Comparison of ENCODE assay signal across 14 mouse cellular contexts in the genomic region with DNA sequence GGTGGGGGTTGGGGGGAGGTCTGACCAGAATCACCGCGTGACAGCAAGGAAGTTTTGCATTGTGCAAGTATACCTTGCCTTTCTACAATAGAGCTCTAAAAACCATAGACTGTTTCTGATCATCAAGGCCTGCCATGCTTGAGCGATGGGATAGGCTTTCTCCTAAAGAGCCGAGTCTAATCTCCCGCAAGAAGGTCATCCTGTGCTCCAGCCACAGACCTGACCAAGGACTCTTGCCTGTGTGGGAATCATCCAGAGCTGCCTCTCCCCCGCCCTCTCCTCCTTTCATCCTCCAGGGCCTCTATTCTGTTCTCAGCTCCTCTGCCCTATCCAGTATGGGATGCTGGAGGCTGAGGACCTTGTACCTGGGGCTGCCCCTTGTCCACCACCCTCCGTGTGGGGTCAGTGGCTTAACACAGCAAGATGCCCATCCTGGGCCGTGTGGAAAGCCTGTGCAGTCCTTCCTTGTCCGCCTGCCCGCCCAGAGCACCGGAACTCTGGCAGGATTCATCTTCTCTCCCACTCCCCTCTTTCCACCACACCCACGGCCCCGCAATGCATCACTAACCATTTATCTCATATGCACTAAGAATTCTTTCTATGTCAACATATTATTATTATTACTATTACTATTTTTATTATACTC. TPM values are rescaled to one million over a fixed set of nuclear protein-coding genes. Genes with fewer than 3 reads are reported as not detected.
A peak's percentile ranks its signal among the peaks of the same experiment; 100 is the strongest.
DNase-seq lines count a peak whose midpoint lies in the region; ATAC-seq and TF ChIP-seq lines count a peak whose summit lies in the region.
"Had no signal": no experiment of that assay in that cellular context is flagged by ENCODE, and none has a peak within 500 bp of the region (broad histone marks: within the 10 kb centered on the region; RNA-seq: fewer than 3 reads in every experiment).

No protein-coding gene starts in this region.

- 0 out of 2 replicates have a peak, but pooled peaks cover 2% of the 10 kb centered on the region for H3K4me1 ChIP-seq in forebrain, embryonic 14.5 days (ENCODE audit: control insufficient read depth, insufficient read depth, low read length)
- peaks cover 8% of the 10 kb centered on the region for H3K4me1 ChIP-seq in forebrain, embryonic 12.5 days
- H3K4me1 ChIP-seq in neural tube, embryonic 11.5 days (ENCODE audit: control insufficient read depth, insufficient read depth, low read length): no peaks in the 10 kb centered on the region; the same call in 1 of the 2 replicates
- peaks cover 1 to 4% of the 10 kb centered on the region in 2 experiments; a peak in 2 of 4 replicates for H3K4me1 ChIP-seq in ES-E14 (ENCODE audit: control insufficient read depth in 2 of 2, insufficient read depth in 2 of 2, low read length in 2 of 2, poor library complexity in 1 of 2)
- peaks cover 13% of the 10 kb centered on the region for H3K4me1 ChIP-seq in embryonic facial prominence, embryonic 10.5 days

- no peak overlapping the region for H3K9ac ChIP-seq in forebrain, embryonic 14.5 days (ENCODE audit: low read length)
- no peak overlapping the region for H3K9ac ChIP-seq in forebrain, embryonic 12.5 days
- H3K9ac ChIP-seq in neural tube, embryonic 11.5 days (ENCODE audit: low read length): no peak overlapping the region
- peak overlapping the region; percentile 53; the same call in 1 of the 2 replicates for H3K9ac ChIP-seq in ES-E14 (ENCODE audit: insufficient read depth, low read depth, low read length, poor library complexity, severe bottlenecking)
- H3K9ac ChIP-seq: limb, embryonic 15.5 days had no signal

- H3K36me3 ChIP-seq in forebrain, embryonic 14.5 days (ENCODE audit: control insufficient read depth, insufficient read depth, low read length): no peaks in the 10 kb centered on the region
- H3K36me3 ChIP-seq in forebrain, embryonic 12.5 days (replicated peaks): no peaks in the 10 kb centered on the region
- no peaks in the 10 kb centered on the region for H3K36me3 ChIP-seq in neural tube, embryonic 11.5 days (ENCODE audit: control insufficient read depth, insufficient read depth, low read length)
- H3K36me3 ChIP-seq in ES-E14 (ENCODE audit: control insufficient read depth, insufficient read depth, low read length, poor library complexity, severe bottlenecking): no peaks in the 10 kb centered on the region
- H3K36me3 ChIP-seq in embryonic facial prominence, embryonic 10.5 days (replicated peaks): no peaks in the 10 kb centered on the region
- H3K36me3 ChIP-seq: G1E; limb, embryonic 15.5 days had no signal

- DNase-seq in forebrain, embryonic 14.5 days (ENCODE audit: low spot score): no peak
- no peak for DNase-seq in neural tube, embryonic 11.5 days (ENCODE audit: low spot score)
- no peak for DNase-seq in neural tube, embryonic 10.5 days (ENCODE audit: extremely low spot score, low spot score)
- DNase-seq in ES-E14 (ENCODE audit: low read depth, low spot score): no peak
- no peak for DNase-seq in embryonic facial prominence, embryonic 10.5 days (ENCODE audit: low spot score)
- DNase-seq in cerebellum, adult 9-10 months: no peak
- DNase-seq: cerebellum, postnatal 25 days; gastrocnemius, postnatal 10 days; heart, postnatal 4 days; thymus, postnatal 25 days had no signal

- no peaks in the 10 kb centered on the region for H3K27me3 ChIP-seq in forebrain, embryonic 14.5 days (replicated peaks; ENCODE audit: control insufficient read depth, insufficient read depth, low read length)
- no peaks in the 10 kb centered on the region for H3K27me3 ChIP-seq in forebrain, embryonic 12.5 days
- H3K27me3 ChIP-seq in neural tube, embryonic 11.5 days (ENCODE audit: control insufficient read depth, insufficient read depth, low read length): no peaks in the 10 kb centered on the region
- no peaks in the 10 kb centered on the region for H3K27me3 ChIP-seq in embryonic facial prominence, embryonic 10.5 days (replicated peaks; ENCODE audit: low read depth, poor library complexity, severe bottlenecking)
- H3K27me3 ChIP-seq: limb, embryonic 15.5 days had no signal

- H3K27ac ChIP-seq in forebrain, embryonic 14.5 days (ENCODE audit: low read depth, low read length): no peak overlapping the region
- H3K27ac ChIP-seq in forebrain, embryonic 12.5 days: no peak overlapping the region
- peak overlapping the region; percentile 40; the same call in 1 of the 2 replicates for H3K27ac ChIP-seq in neural tube, embryonic 11.5 days (ENCODE audit: low read depth, low read length)
- peak overlapping the region; percentile 63; the same call in 1 of the 2 replicates for H3K27ac ChIP-seq in ES-E14 (ENCODE audit: insufficient read depth, low read depth, low read length, poor library complexity, severe bottlenecking)
- peak overlapping the region; percentile 76; the same call in 1 of the 2 replicates for H3K27ac ChIP-seq in embryonic facial prominence, embryonic 10.5 days (replicated peaks)
- H3K27ac ChIP-seq: limb, embryonic 15.5 days; stomach, postnatal 0 days had no signal

- no peak overlapping the region for H3K4me2 ChIP-seq in forebrain, embryonic 14.5 days (ENCODE audit: low read length)
- H3K4me2 ChIP-seq in forebrain, embryonic 12.5 days: no peak overlapping the region
- H3K4me2 ChIP-seq in neural tube, embryonic 11.5 days (ENCODE audit: low read depth): no peak overlapping the region
- H3K4me2 ChIP-seq: limb, embryonic 15.5 days had no signal

- no peaks in the 10 kb centered on the region for H3K9me3 ChIP-seq in forebrain, embryonic 14.5 days (replicated peaks; ENCODE audit: control insufficient read depth, low read length)
- H3K9me3 ChIP-seq in forebrain, embryonic 12.5 days: no peaks in the 10 kb centered on the region
- H3K9me3 ChIP-seq in neural tube, embryonic 11.5 days (ENCODE audit: control insufficient read depth, low read length): no peaks in the 10 kb centered on the region
- H3K9me3 ChIP-seq in ES-E14 (ENCODE audit: control insufficient read depth, insufficient read depth, low read depth, low read length): no peaks in the 10 kb centered on the region
- no peaks in the 10 kb centered on the region for H3K9me3 ChIP-seq in embryonic facial prominence, embryonic 10.5 days
- H3K9me3 ChIP-seq: G1E; limb, embryonic 15.5 days had no signal

- 90% methylated on average over 13 of the region's 13 CpGs for WGBS in forebrain, embryonic 14.5 days
- WGBS in forebrain, embryonic 12.5 days: 84% methylated on average over 13 of the region's 13 CpGs
- 76% methylated on average over 13 of the region's 13 CpGs for WGBS in neural tube, embryonic 11.5 days
- 88% methylated on average over 13 of the region's 13 CpGs for WGBS in embryonic facial prominence, embryonic 10.5 days

- 0 out of 2 replicates have a peak, but pooled peaks have one; percentile 16 for ATAC-seq in forebrain, embryonic 14.5 days
- no peak for ATAC-seq in forebrain, embryonic 12.5 days (ENCODE audit: low FRiP score)
- no peak for ATAC-seq in neural tube, embryonic 11.5 days (ENCODE audit: insufficient read depth, low FRiP score, low TSS enrichment)

- no peak overlapping the region for H3K4me3 ChIP-seq in forebrain, embryonic 14.5 days (ENCODE audit: low read depth, low read length)
- no peak overlapping the region for H3K4me3 ChIP-seq in forebrain, embryonic 12.5 days (replicated peaks)
- H3K4me3 ChIP-seq in neural tube, embryonic 11.5 days (ENCODE audit: low read depth, low read length): no peak overlapping the region
- H3K4me3 ChIP-seq in ES-E14 (ENCODE audit: insufficient read depth in 1 of 2, low read depth in 1 of 2, low read length in 2 of 2, poor library complexity in 1 of 2, severe bottlenecking in 1 of 2): no peak overlapping the region
- H3K4me3 ChIP-seq in embryonic facial prominence, embryonic 10.5 days: no peak overlapping the region
- H3K4me3 ChIP-seq: limb, embryonic 15.5 days had no signal

- in situ Hi-C loops in ES-E14 (cut with MboI; ENCODE audit: low sequenced_read_pairs in 2 of 2, unreplicated experiment in 2 of 2): no loop called here

TF ChIP-seq in ES-E14, 5 proteins besides CTCF, POLR2A, EP300 and RAD21:
- TF ChIP-seq HCFC1 (IDR thresholded peaks at IDR 0.05; ENCODE audit: borderline replicate concordance, insufficient read depth, low read length): no peak
- TF ChIP-seq MAFK (IDR thresholded peaks at IDR 0.05; ENCODE audit: insufficient read depth, low read depth, low read length): no peak
- no peak for TF ChIP-seq ZC3H11A (IDR thresholded peaks at IDR 0.05; ENCODE audit: borderline replicate concordance, low read depth, low read length)
- TF ChIP-seq ZNF384 (IDR thresholded peaks at IDR 0.05; ENCODE audit: low read depth, low read length): no peak
- no peak for TF ChIP-seq CHD2 (IDR thresholded peaks at IDR 0.05; ENCODE audit: low read depth, low read length)

RNA-seq across cellular contexts. Expression of gene Prdm5, which starts 12.9 kb away (rescaled TPM):
- 5.3 and 5.9 TPM in 2 replicates for polyA plus RNA-seq in forebrain, embryonic 14.5 days (2014; fragmentation: Nextera tagmentation; extraction: Ambion mirVana)
- 11.9 and 13.2 TPM in 2 replicates for polyA plus RNA-seq in forebrain, embryonic 12.5 days (2016; fragmentation: Nextera tagmentation; extraction: Ambion mirVana)
- 14.1 and 15.1 TPM in 2 replicates for polyA plus RNA-seq in neural tube, embryonic 11.5 days (2014; fragmentation: Nextera tagmentation; extraction: Ambion mirVana)
- 26.1 and 32.2 TPM in 2 replicates for total RNA-seq in ES-E14 (2012; rRNA removed)
- polyA plus RNA-seq in embryonic facial prominence, embryonic 10.5 days (2016; fragmentation: Nextera tagmentation; extraction: Ambion mirVana): 20.8 and 22.2 TPM in 2 replicates
- polyA plus RNA-seq: G1E had no signal

Comparison
In these comparisons a context has a peak if more than half of its experiments do, and no peak if none do; other contexts are left out.
1. H3K27ac ChIP-seq: peak in neural tube, embryonic 11.5 days (single experiment), ES-E14 (single experiment) and embryonic facial prominence, embryonic 10.5 days (single experiment); none in forebrain, embryonic 14.5 days (single experiment) and forebrain, embryonic 12.5 days (single experiment).